Mouse (Mus musculus) megakaryocyte, embryonic 14.5 days (primary cell): ENCODE measurements around the gene Cox8c.

Experiments
- FLI1 ChIP-seq: IDR thresholded peaks from 2 replicates; pipeline ENCODE4 v1.6.1; 2012; ENCODE audit warnings: low read length, inconsistent platforms, mixed read lengths
- GATA1 ChIP-seq: IDR thresholded peaks from 3 replicates; pipeline ENCODE4 v1.6.1; 2012; ENCODE audit warnings: mixed read lengths, low read length, inconsistent platforms, borderline replicate concordance

GRCm38 (mm10) chr12:102935892-102936291 lies 36.8 kb downstream of the Cox8c start:
- no peak for TF ChIP-seq GATA1
- TF ChIP-seq FLI1, result no peak
